Mouse (Mus musculus) bone marrow macrophage, adult 2 months (primary cell): ENCODE measurements around the gene Spocd1.

Source experiments
- CTCF ChIP-seq: IDR thresholded peaks from 2 replicates; pipeline ENCODE4 v1.5.1; 2012; ENCODE audit warnings: low read depth, mild to moderate bottlenecking, low read length, moderate library complexity
- POLR2A ChIP-seq: IDR thresholded peaks from 2 replicates; pipeline ENCODE4 v1.6.1; 2012; ENCODE audit warnings: mild to moderate bottlenecking, low read depth, low read length, borderline replicate concordance

DNA sequence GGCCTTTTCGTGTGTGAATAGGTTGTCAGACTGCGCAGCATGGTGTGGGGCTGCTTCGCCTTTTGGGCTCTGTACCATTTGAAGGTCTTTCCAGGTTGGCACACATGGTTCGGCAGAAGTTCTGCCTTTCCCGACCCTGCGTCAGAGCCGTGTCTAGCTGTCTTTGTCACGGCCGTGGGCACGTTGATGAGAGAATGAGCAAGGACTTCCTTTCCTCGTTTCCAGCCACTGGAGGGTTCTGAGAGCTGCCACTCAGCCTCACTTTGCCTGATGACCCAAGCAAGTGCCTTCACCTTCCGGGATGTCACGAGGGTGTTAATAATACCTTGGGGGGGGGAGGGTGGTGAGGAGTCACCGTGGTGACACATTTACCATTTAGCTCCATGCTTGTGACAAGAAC is 4.6 kb downstream of the Spocd1 start:
- TF ChIP-seq POLR2A (no peak), CTCF (no peak)
